Mouse (Mus musculus): ENCODE measurements around the gene Men1. TPM values are rescaled to one million over a fixed set of nuclear protein-coding genes. Genes with fewer than 3 reads are reported as not detected.

The Men1 gene
- polyA plus RNA-seq, 1 experiment from 2014 or later, result 42.1 TPM

- WGBS, result 74% methylated on average over 14 of the region's 14 CpGs
- Histone ChIP-seq H3K4me1 (ENCODE audit: insufficient read depth, low read depth, low read length) (no peaks in the 10 kb centered on the region), H3K9ac (replicated peaks; ENCODE audit: low read depth) (no peak overlapping the region), H3K4me2 (replicated peaks; ENCODE audit: low read depth, low read length) (no peak overlapping the region), H3K36me3 (ENCODE audit: insufficient read depth, low read length) (peaks cover 50% of the 10 kb centered on the region), H3K9me3 (ENCODE audit: low read length) (no peaks in the 10 kb centered on the region), H3K27me3 (replicated peaks; ENCODE audit: insufficient read depth, low read length) (no peaks in the 10 kb centered on the region), H3K4me3 (ENCODE audit: low read depth, low read length) (no peak overlapping the region), H3K27ac (ENCODE audit: low read length) (no peak overlapping the region)
- no peak for ATAC-seq
- DNase-seq (ENCODE audit: low spot score), result peak; percentile 39
- TF ChIP-seq CTCF (IDR thresholded peaks at IDR 0.05) (peak; percentile 78), EP300 (IDR thresholded peaks at IDR 0.05) (no peak)
These were observed 41.4 kb downstream of the Men1 start for GRCm38 (mm10) chr19:6376255-6376564.

GRCm38 (mm10) chr19:6376643-6377042 lies 41.9 kb downstream of the Men1 start:
- Histone ChIP-seq H3K4me3 (ENCODE audit: low read depth, low read length) (no peak overlapping the region), H3K9me3 (ENCODE audit: low read length) (no peaks in the 10 kb centered on the region), H3K27ac (ENCODE audit: low read length) (no peak overlapping the region), H3K27me3 (replicated peaks; ENCODE audit: insufficient read depth, low read length) (no peaks in the 10 kb centered on the region), H3K4me1 (ENCODE audit: insufficient read depth, low read depth, low read length) (no peaks in the 10 kb centered on the region), H3K9ac (replicated peaks; ENCODE audit: low read depth) (no peak overlapping the region), H3K36me3 (ENCODE audit: insufficient read depth, low read length) (peaks cover 45% of the 10 kb centered on the region), H3K4me2 (replicated peaks; ENCODE audit: low read depth, low read length) (no peak overlapping the region)
- no peak for DNase-seq (ENCODE audit: low spot score)
- 61% methylated on average over 2 of the region's 2 CpGs for WGBS
- no peak for ATAC-seq
- no peak for TF ChIP-seq EP300 (IDR thresholded peaks at IDR 0.05)

- Histone ChIP-seq H3K4me1 (ENCODE audit: insufficient read depth, low read depth, low read length) (no peaks in the 10 kb centered on the region; the same call in 1 of the 2 replicates), H3K27ac (ENCODE audit: low read length) (no peak overlapping the region), H3K27me3 (replicated peaks; ENCODE audit: insufficient read depth, low read length) (no peaks in the 10 kb centered on the region), H3K4me2 (replicated peaks; ENCODE audit: low read depth, low read length) (no peak overlapping the region), H3K9ac (replicated peaks; ENCODE audit: low read depth) (no peak overlapping the region), H3K4me3 (ENCODE audit: low read depth, low read length) (no peak overlapping the region), H3K36me3 (ENCODE audit: insufficient read depth, low read length) (peaks cover 37% of the 10 kb centered on the region), H3K9me3 (ENCODE audit: low read length) (no peaks in the 10 kb centered on the region)
- WGBS, result 83% methylated on average over 11 of the region's 11 CpGs
- no peak for DNase-seq (ENCODE audit: low spot score)
- no peak for ATAC-seq
- TF ChIP-seq CTCF (IDR thresholded peaks at IDR 0.05) (no peak), EP300 (IDR thresholded peaks at IDR 0.05) (no peak)
These were observed 42.7 kb downstream of the Men1 start for GRCm38 (mm10) chr19:6377327-6378040.

DNA sequence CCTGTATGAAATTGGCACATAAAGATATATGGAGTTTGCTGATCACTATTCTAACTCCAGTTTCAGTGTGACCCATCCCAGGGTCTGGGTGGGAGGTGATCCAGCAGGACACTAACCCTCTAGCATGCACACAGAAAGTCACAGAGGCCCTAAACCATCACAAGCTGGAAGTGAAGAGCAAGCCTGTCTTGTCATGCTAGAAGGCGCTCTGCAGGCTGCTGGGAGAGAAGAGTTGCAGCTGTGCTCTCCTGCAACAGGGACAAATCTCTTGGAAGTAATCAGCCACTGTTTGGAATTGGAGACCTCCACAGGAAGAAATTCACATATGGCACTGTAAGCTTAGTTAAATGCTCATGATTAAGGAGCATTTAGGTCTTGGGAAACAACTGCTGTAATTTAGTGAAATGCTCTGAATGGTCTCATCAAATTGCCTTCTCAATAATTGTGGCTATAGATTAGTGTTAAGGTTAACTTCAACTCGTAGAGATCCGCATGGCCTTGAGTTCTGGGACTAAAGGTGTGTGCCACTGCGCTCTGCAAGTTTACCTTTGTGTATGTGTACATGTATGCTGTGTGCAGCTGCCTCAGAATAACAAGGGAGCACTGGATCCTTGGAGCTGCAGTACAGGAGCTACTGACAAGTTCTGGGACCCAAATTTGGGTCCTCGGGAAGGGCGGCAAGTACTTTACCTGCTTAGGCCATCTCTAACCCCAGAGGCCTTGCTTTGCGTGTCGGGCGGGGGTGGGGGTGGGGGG lies 45.8 kb downstream of the Men1 start:
- H3K36me3 ChIP-seq (ENCODE audit: insufficient read depth, low read length), result peaks cover 13% of the 10 kb centered on the region
- H3K4me3 ChIP-seq (ENCODE audit: low read depth, low read length), result no peak overlapping the region
- 87% methylated on average over 9 of the region's 9 CpGs for WGBS
- TF ChIP-seq EP300 (IDR thresholded peaks at IDR 0.05) (no peak), CTCF (IDR thresholded peaks at IDR 0.05) (0 out of 2 replicates have a peak, but pooled peaks have one; percentile 18)
- no peak overlapping the region for H3K9ac ChIP-seq (replicated peaks; ENCODE audit: low read depth)
- H3K4me2 ChIP-seq (replicated peaks; ENCODE audit: low read depth, low read length), result no peak overlapping the region
- H3K27ac ChIP-seq (ENCODE audit: low read length), result no peak overlapping the region
- peak; percentile 8; the same call in 1 of the 2 replicates for ATAC-seq
- peaks cover 14% of the 10 kb centered on the region; the same call in 1 of the 2 replicates for H3K4me1 ChIP-seq (ENCODE audit: insufficient read depth, low read depth, low read length)
- no peaks in the 10 kb centered on the region for H3K27me3 ChIP-seq (replicated peaks; ENCODE audit: insufficient read depth, low read length)
- no peaks in the 10 kb centered on the region for H3K9me3 ChIP-seq (ENCODE audit: low read length)
- DNase-seq (ENCODE audit: low spot score), result peak; percentile 76

- peaks cover 7% of the 10 kb centered on the region; the same call in 1 of the 2 replicates for H3K36me3 ChIP-seq (ENCODE audit: insufficient read depth, low read length)
- no peaks in the 10 kb centered on the region for H3K27me3 ChIP-seq (replicated peaks; ENCODE audit: insufficient read depth, low read length)
- ATAC-seq, result no peak
- TF ChIP-seq CTCF (IDR thresholded peaks at IDR 0.05) (no peak), EP300 (IDR thresholded peaks at IDR 0.05) (no peak)
- DNase-seq (ENCODE audit: low spot score), result no peak
- H3K9ac ChIP-seq (replicated peaks; ENCODE audit: low read depth), result no peak overlapping the region
- no peaks in the 10 kb centered on the region for H3K9me3 ChIP-seq (ENCODE audit: low read length)
- H3K4me2 ChIP-seq (replicated peaks; ENCODE audit: low read depth, low read length), result no peak overlapping the region
- H3K4me3 ChIP-seq (ENCODE audit: low read depth, low read length), result no peak overlapping the region
- 95% methylated on average over 5 of the region's 5 CpGs for WGBS
- peaks cover 14% of the 10 kb centered on the region; the same call in 1 of the 2 replicates for H3K4me1 ChIP-seq (ENCODE audit: insufficient read depth, low read depth, low read length)
- no peak overlapping the region for H3K27ac ChIP-seq (ENCODE audit: low read length)
These were observed 46.5 kb downstream of the Men1 start for GRCm38 (mm10) chr19:6381238-6381637.

GRCm38 (mm10) chr19:6382323-6382924 lies 47.6 kb downstream of the Men1 start:
- H3K4me2 ChIP-seq (replicated peaks; ENCODE audit: low read depth, low read length), result no peak overlapping the region
- no peak overlapping the region for H3K4me3 ChIP-seq (ENCODE audit: low read depth, low read length)
- no peak overlapping the region for H3K9ac ChIP-seq (replicated peaks; ENCODE audit: low read depth)
- TF ChIP-seq EP300 (IDR thresholded peaks at IDR 0.05) (no peak), CTCF (IDR thresholded peaks at IDR 0.05) (no peak)
- no peaks in the 10 kb centered on the region for H3K27me3 ChIP-seq (replicated peaks; ENCODE audit: insufficient read depth, low read length)
- no peak for DNase-seq (ENCODE audit: low spot score)
- ATAC-seq, result no peak
- 49% methylated on average over 4 of the region's 4 CpGs for WGBS
- H3K4me1 ChIP-seq (ENCODE audit: insufficient read depth, low read depth, low read length), result peaks cover 14% of the 10 kb centered on the region; the same call in 1 of the 2 replicates
- H3K36me3 ChIP-seq (ENCODE audit: insufficient read depth, low read length), result peaks cover 6% of the 10 kb centered on the region; the same call in 1 of the 2 replicates
- no peaks in the 10 kb centered on the region for H3K9me3 ChIP-seq (ENCODE audit: low read length)
- H3K27ac ChIP-seq (ENCODE audit: low read length), result no peak overlapping the region

Data from lung, postnatal 0 days (tissue).